Mouse (Mus musculus): ENCODE data around the gene Snhg11.
"Not testable (repeated sequence)": the region's sequence is repeated elsewhere in the genome, so short reads cannot be mapped to it uniquely, and the experiment has no call there.

Gene Snhg11

DNA sequence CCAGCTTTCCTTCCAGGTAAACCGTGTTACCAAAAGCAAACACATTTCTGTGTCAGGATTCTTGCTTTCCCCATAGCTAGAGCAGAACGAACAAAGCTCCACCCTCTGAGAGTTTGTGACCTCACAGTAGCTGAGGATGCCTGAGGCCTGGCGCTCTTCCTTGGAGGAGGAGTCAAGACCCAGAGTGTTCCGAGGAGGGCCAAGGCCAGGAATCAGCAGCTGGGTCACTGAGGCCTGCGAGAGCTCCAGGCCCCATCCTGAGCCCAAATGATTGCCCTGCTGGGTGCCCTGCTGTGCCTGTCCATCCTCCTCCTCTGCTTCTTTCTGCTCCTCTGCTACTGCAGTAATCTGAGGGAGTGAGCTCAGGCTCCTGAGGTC lies 5.3 kb upstream of the Snhg11 start:
- no peak for DNase-seq

DNA sequence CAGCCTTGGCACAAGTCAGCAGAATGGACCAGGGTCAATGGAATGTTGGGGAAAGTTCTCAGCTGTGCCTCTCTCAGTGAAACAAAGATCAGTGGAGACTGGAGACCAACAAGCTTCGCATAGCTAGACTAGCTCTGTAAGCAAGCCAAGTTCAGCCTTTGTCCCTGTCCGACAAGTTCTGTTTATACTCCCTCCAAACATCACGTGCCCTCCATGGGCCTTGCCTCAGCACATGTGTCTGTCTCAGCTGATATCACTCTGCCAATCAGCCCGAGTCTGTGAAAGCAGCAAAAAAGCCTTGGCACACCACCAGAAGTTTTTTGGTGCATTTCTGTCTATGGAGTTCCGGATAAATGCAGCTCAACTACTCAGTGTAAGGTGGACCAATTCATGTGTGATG lies 2.4 kb upstream of the Snhg11 start:
- no peak for DNase-seq

GRCm38 (mm10) chr2:158373516-158373915 lies 1.9 kb upstream of the Snhg11 start:
- no peak for DNase-seq

GRCm38 (mm10) chr2:158376123-158376687 lies 767 bp downstream of the Snhg11 start:
- DNase-seq, result no peak

GRCm38 (mm10) chr2:158376798-158377197 lies 1.4 kb downstream of the Snhg11 start:
- no peak for DNase-seq

- no peak for DNase-seq
These were observed 2.4 kb downstream of the Snhg11 start for GRCm38 (mm10) chr2:158377811-158378210.

GRCm38 (mm10) chr2:158379354-158380078 lies 4.1 kb downstream of the Snhg11 start:
- peak; percentile 72 for DNase-seq

DNA sequence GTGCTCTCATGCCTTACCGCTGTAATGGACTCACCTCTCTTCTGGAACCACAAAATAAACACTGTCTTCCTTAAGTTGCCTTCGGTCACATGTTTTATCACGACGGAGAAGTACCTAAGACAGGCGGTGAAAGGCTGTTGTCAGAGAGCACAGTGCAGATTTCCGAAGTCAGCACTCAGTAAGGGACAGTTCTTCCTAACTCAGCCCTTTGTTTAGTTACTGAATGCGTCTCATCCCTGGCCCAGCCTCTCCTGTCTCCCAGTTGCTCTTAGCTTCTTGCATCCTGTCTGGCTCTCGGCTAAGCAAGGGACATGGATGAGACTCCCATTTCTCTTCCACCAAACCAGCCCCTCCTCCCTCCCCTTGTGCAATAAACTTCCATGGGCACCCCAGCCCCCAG lies 10.6 kb downstream of the Snhg11 start:
- DNase-seq, result no peak

GRCm38 (mm10) chr2:158389421-158389820 lies 14.0 kb downstream of the Snhg11 start:
- no peak for DNase-seq

- no peak for DNase-seq
These were observed 20.9 kb downstream of the Snhg11 start for GRCm38 (mm10) chr2:158396369-158396768.

GRCm38 (mm10) chr2:158397140-158397539 lies 21.7 kb downstream of the Snhg11 start:
- DNase-seq, result not testable (repeated sequence)

GRCm38 (mm10) chr2:158402915-158403314 lies 27.5 kb downstream of the Snhg11 start:
- DNase-seq, result no peak

DNA sequence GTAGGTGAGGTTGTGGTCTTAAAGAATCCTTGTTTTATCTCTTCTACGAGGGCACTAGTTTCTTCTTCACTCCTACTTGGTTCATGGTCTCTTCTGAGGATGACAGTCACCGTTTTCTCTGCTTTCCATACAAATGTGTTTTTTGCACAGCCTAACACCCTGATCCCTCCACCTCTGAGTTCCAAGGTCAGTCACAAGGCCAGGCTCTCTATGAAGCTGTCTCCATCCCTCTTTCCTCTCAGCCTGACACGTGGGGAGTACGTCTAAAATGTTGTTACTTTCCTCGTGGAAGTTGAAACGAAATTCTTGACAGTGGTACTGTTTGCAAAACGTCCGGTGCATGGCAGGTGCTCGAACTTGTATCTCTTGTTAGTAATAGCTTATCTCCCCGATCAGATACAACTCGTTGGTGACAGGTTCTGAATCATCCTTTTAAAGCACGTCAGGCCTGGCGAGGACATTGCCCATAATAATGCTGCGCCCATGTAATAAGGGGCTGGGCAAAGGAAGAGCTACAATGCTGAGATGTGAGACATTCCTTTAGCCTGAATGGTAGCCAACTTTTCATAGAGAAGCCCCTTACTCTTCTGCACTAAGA lies 33.7 kb downstream of the Snhg11 start:
- DNase-seq, result no peak

GRCm38 (mm10) chr2:158409595-158410021 lies 34.2 kb downstream of the Snhg11 start, which contains the start of gene Ralgapb:
Gene Ralgapb (plus strand): TSS chr2:158409848.
- peak; percentile 99 for DNase-seq

GRCm38 (mm10) chr2:158410022-158411014 lies 34.9 kb downstream of the Snhg11 start:
- DNase-seq, result peak; percentile 59

GRCm38 (mm10) chr2:158413240-158413639 lies 37.8 kb downstream of the Snhg11 start:
- DNase-seq, result no peak

GRCm38 (mm10) chr2:158415826-158416225 lies 40.4 kb downstream of the Snhg11 start:
- no peak for DNase-seq

GRCm38 (mm10) chr2:158418663-158419062 lies 43.2 kb downstream of the Snhg11 start:
- no peak for DNase-seq

Data from thymus, postnatal 14 days (tissue).